Mouse (Mus musculus) heart, adult 2 months (tissue): ENCODE measurements around the gene Jagn1.

ENCODE experiments used
- CTCF ChIP-seq: fragments of 200-600 bp; IDR thresholded peaks from 2 replicates; pipeline ENCODE4 v1.8.1; 2022; ENCODE audit warnings: antibody characterized with exemption, mild to moderate bottlenecking, moderate library complexity
- EP300 ChIP-seq: fragments of 200-500 bp; IDR thresholded peaks from 2 replicates; pipeline ENCODE4 v1.6.1; 2011; ENCODE audit warnings: low read depth, low read length, control low read depth; ENCODE audit not compliant: insufficient read depth
- POLR2A ChIP-seq: fragments of 200-500 bp; IDR thresholded peaks from 2 replicates; pipeline ENCODE4 v1.6.1; 2011; ENCODE audit warnings: mild to moderate bottlenecking, low read depth, low read length, control low read depth; ENCODE audit not compliant: insufficient read depth

DNA sequence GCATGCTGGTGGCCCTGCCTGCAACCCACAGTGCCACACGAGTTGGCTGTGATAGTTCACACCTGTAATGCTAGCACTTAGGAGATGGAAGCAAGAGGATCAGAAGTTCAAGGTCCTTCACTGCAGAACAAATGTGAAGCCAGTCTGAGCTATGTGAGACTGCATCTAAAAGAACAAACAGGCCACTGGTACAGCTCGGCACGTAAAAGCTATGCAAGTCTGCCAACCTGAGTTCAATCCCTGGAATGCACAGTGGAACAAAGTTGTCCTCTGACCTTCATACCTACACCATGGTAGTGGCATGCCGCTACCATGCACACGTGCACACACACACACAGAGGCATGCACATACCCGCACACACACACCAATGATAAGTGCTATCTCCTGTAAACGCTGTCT lies 18.2 kb upstream of the Jagn1 start:
- TF ChIP-seq POLR2A (no peak), CTCF (peak; percentile 48), EP300 (no peak)
